Mouse (Mus musculus): ENCODE results near the gene Lce3c. TPM values are rescaled to one million over a fixed set of nuclear protein-coding genes. Genes with fewer than 3 reads are reported as not detected.

Lce3c gene
- polyA plus RNA-seq (2015; fragmentation: Nextera tagmentation; extraction: Ambion mirVana): not detected in 2 replicates

- Histone ChIP-seq H3K4me1 (replicated peaks; ENCODE audit: insufficient read depth, low read length) (no peaks in the 10 kb centered on the region), H3K9ac (ENCODE audit: low read depth, low read length) (no peak within 1 kb of the TSS), H3K4me3 (replicated peaks; ENCODE audit: low read depth, low read length) (no peak within 1 kb of the TSS), H3K9me3 (replicated peaks; ENCODE audit: low read length) (no peaks in the 10 kb centered on the region), H3K36me3 (ENCODE audit: insufficient read depth, low read length) (no peaks in the 10 kb centered on the region), H3K27me3 (ENCODE audit: insufficient read depth, low read length) (no peaks in the 10 kb centered on the region), H3K27ac (no peak within 1 kb of the TSS), H3K4me2 (ENCODE audit: low read length) (no peak within 1 kb of the TSS)
- 54% methylated on average over 1 of the region's 1 CpGs for WGBS
- DNase-seq (ENCODE audit: low spot score) (no peak), ATAC-seq (replicated peaks; ENCODE audit: low FRiP score, low read depth) (no peak)
- no peak for TF ChIP-seq CTCF (IDR thresholded peaks at IDR 0.05; ENCODE audit: low read depth)
Observed at GRCm38 (mm10) chr3:92944186-92944585, at the start of gene Lce3c. Gene Lce3c (plus strand): TSS chr3:92944486.

GRCm38 (mm10) chr3:92894489-92894888 is 49.8 kb upstream of the Lce3c start:
- DNase-seq (ENCODE audit: low spot score) (no peak), ATAC-seq (replicated peaks; ENCODE audit: low FRiP score, low read depth) (no peak)
- Histone ChIP-seq H3K36me3 (ENCODE audit: insufficient read depth, low read length) (no peaks in the 10 kb centered on the region), H3K9me3 (replicated peaks; ENCODE audit: low read length) (no peaks in the 10 kb centered on the region), H3K4me1 (replicated peaks; ENCODE audit: insufficient read depth, low read length) (no peaks in the 10 kb centered on the region), H3K4me2 (ENCODE audit: low read length) (no peak overlapping the region), H3K4me3 (replicated peaks; ENCODE audit: low read depth, low read length) (no peak overlapping the region), H3K27ac (no peak overlapping the region), H3K27me3 (ENCODE audit: insufficient read depth, low read length) (no peaks in the 10 kb centered on the region), H3K9ac (ENCODE audit: low read depth, low read length) (no peak overlapping the region)
- TF ChIP-seq CTCF (IDR thresholded peaks at IDR 0.05; ENCODE audit: low read depth): no peak
- WGBS: 71% methylated on average over 1 of the region's 1 CpGs

GRCm38 (mm10) chr3:92902992-92903391 is 41.3 kb upstream of the Lce3c start:
- Histone ChIP-seq H3K4me3 (replicated peaks; ENCODE audit: low read depth, low read length) (no peak overlapping the region), H3K4me2 (ENCODE audit: low read length) (no peak overlapping the region), H3K36me3 (ENCODE audit: insufficient read depth, low read length) (no peaks in the 10 kb centered on the region), H3K27ac (no peak overlapping the region), H3K9ac (ENCODE audit: low read depth, low read length) (no peak overlapping the region), H3K27me3 (ENCODE audit: insufficient read depth, low read length) (no peaks in the 10 kb centered on the region), H3K9me3 (replicated peaks; ENCODE audit: low read length) (no peaks in the 10 kb centered on the region), H3K4me1 (replicated peaks; ENCODE audit: insufficient read depth, low read length) (no peaks in the 10 kb centered on the region)
- WGBS: 24% methylated on average over 3 of the region's 3 CpGs
- ATAC-seq (replicated peaks; ENCODE audit: low FRiP score, low read depth) (no peak), DNase-seq (ENCODE audit: low spot score) (peak; percentile 16)
- TF ChIP-seq CTCF (IDR thresholded peaks at IDR 0.05; ENCODE audit: low read depth): peak; percentile 71

- Histone ChIP-seq H3K4me3 (replicated peaks; ENCODE audit: low read depth, low read length) (no peak overlapping the region), H3K27me3 (ENCODE audit: insufficient read depth, low read length) (no peaks in the 10 kb centered on the region), H3K27ac (no peak overlapping the region), H3K36me3 (ENCODE audit: insufficient read depth, low read length) (no peaks in the 10 kb centered on the region), H3K4me2 (ENCODE audit: low read length) (no peak overlapping the region), H3K9me3 (replicated peaks; ENCODE audit: low read length) (no peaks in the 10 kb centered on the region), H3K9ac (ENCODE audit: low read depth, low read length) (no peak overlapping the region), H3K4me1 (replicated peaks; ENCODE audit: insufficient read depth, low read length) (no peaks in the 10 kb centered on the region)
- peak; percentile 57 for DNase-seq (ENCODE audit: low spot score)
- TF ChIP-seq CTCF (IDR thresholded peaks at IDR 0.05; ENCODE audit: low read depth): peak; percentile 62
- WGBS: 30% methylated on average over 4 of the region's 4 CpGs
- no peak for ATAC-seq (replicated peaks; ENCODE audit: low FRiP score, low read depth)
Observed at GRCm38 (mm10) chr3:92903640-92904039, 40.6 kb upstream of the Lce3c start.

- Histone ChIP-seq H3K27ac (no peak overlapping the region), H3K36me3 (ENCODE audit: insufficient read depth, low read length) (no peaks in the 10 kb centered on the region), H3K4me1 (replicated peaks; ENCODE audit: insufficient read depth, low read length) (no peaks in the 10 kb centered on the region), H3K27me3 (ENCODE audit: insufficient read depth, low read length) (no peaks in the 10 kb centered on the region), H3K4me2 (ENCODE audit: low read length) (no peak overlapping the region), H3K9ac (ENCODE audit: low read depth, low read length) (no peak overlapping the region), H3K9me3 (replicated peaks; ENCODE audit: low read length) (no peaks in the 10 kb centered on the region), H3K4me3 (replicated peaks; ENCODE audit: low read depth, low read length) (no peak overlapping the region)
- 46% methylated on average over 3 of the region's 3 CpGs for WGBS
- DNase-seq (ENCODE audit: low spot score): no peak
- no peak for ATAC-seq (replicated peaks; ENCODE audit: low FRiP score, low read depth)
- no peak for TF ChIP-seq CTCF (IDR thresholded peaks at IDR 0.05; ENCODE audit: low read depth)
Observed at GRCm38 (mm10) chr3:92905182-92905581, 39.1 kb upstream of the Lce3c start.

GRCm38 (mm10) chr3:92907571-92907970 is 36.7 kb upstream of the Lce3c start:
- ATAC-seq (replicated peaks; ENCODE audit: low FRiP score, low read depth) (0 out of 2 replicates have a peak, but pooled peaks have one; percentile 52), DNase-seq (ENCODE audit: low spot score) (peak; percentile 71)
- no peaks in the 10 kb centered on the region for H3K9me3 ChIP-seq (replicated peaks; ENCODE audit: low read length)
- H3K9ac ChIP-seq (ENCODE audit: low read depth, low read length): no peak overlapping the region
- WGBS: 19% methylated on average over 4 of the region's 4 CpGs
- peak; percentile 68 for TF ChIP-seq CTCF (IDR thresholded peaks at IDR 0.05; ENCODE audit: low read depth)
- H3K4me2 ChIP-seq (ENCODE audit: low read length): no peak overlapping the region
- no peaks in the 10 kb centered on the region for H3K4me1 ChIP-seq (replicated peaks; ENCODE audit: insufficient read depth, low read length)
- no peak overlapping the region for H3K27ac ChIP-seq
- no peaks in the 10 kb centered on the region for H3K27me3 ChIP-seq (ENCODE audit: insufficient read depth, low read length)
- H3K4me3 ChIP-seq (replicated peaks; ENCODE audit: low read depth, low read length): no peak overlapping the region
- no peaks in the 10 kb centered on the region for H3K36me3 ChIP-seq (ENCODE audit: insufficient read depth, low read length)

GRCm38 (mm10) chr3:92920364-92920763 is 23.9 kb upstream of the Lce3c start:
- no peak overlapping the region for H3K27ac ChIP-seq
- TF ChIP-seq CTCF (IDR thresholded peaks at IDR 0.05; ENCODE audit: low read depth): peak; percentile 74
- H3K36me3 ChIP-seq (ENCODE audit: insufficient read depth, low read length): no peaks in the 10 kb centered on the region
- DNase-seq (ENCODE audit: low spot score) (peak; percentile 49), ATAC-seq (replicated peaks; ENCODE audit: low FRiP score, low read depth) (0 out of 2 replicates have a peak, but pooled peaks have one; percentile 57)
- H3K4me1 ChIP-seq (replicated peaks; ENCODE audit: insufficient read depth, low read length): no peaks in the 10 kb centered on the region
- no peaks in the 10 kb centered on the region for H3K9me3 ChIP-seq (replicated peaks; ENCODE audit: low read length)
- H3K4me3 ChIP-seq (replicated peaks; ENCODE audit: low read depth, low read length): no peak overlapping the region
- WGBS: 56% methylated on average over 4 of the region's 4 CpGs
- no peak overlapping the region for H3K4me2 ChIP-seq (ENCODE audit: low read length)
- H3K27me3 ChIP-seq (ENCODE audit: insufficient read depth, low read length): no peaks in the 10 kb centered on the region
- no peak overlapping the region for H3K9ac ChIP-seq (ENCODE audit: low read depth, low read length)
